In the genomic region with DNA sequence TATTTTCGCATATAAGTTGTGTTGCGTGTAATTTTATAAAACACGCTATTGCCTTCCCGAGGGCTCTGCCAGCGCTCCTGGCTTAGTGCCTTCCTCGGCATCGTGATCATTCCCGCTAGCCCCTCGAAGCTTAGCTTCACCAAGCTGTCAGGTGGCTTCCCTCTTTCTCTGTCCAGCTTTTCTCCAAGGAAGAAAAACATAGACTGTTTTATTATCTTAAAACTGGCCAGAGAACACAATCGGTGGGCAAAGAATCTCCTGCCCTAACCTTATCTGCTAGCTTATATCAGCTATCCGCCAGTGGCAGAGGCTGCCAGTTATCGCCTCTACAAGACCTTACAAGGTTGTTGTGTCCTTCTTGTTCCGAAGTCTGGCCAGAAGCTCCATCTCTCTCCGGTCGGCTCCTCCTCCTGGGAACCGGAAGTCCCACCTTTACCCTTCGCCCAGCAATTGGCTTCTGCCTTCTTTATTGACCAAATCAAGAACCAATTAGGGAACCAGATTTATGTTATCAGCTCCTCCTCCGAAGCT, we compare ENCODE assay signal across 8 mouse cellular contexts. TPM values are rescaled to one million over a fixed set of nuclear protein-coding genes. Genes with fewer than 3 reads are reported as not detected.
DNase-seq lines count a peak whose midpoint lies in the region; ATAC-seq and TF ChIP-seq lines count a peak whose summit lies in the region.

No protein-coding gene starts in this region.

- peak overlapping the region; percentile 55 for H3K4me3 ChIP-seq in heart, embryonic 11.5 days (ENCODE audit: low read depth, low read length)
- H3K4me3 ChIP-seq in kidney, postnatal 0 days (replicated peaks; ENCODE audit: low read depth, low read length) = peak overlapping the region; percentile 44
- H3K4me3 ChIP-seq in liver, embryonic 11.5 days (ENCODE audit: low read depth, low read length) = peak overlapping the region; percentile 58
- H3K4me3 ChIP-seq in stomach, embryonic 14.5 days (ENCODE audit: low read depth, low read length) = peak overlapping the region; percentile 50

- no peaks in the 10 kb centered on the region for H3K36me3 ChIP-seq in heart, embryonic 11.5 days (ENCODE audit: control insufficient read depth, insufficient read depth, low read length)
- H3K36me3 ChIP-seq in kidney, postnatal 0 days (ENCODE audit: insufficient read depth, low read length) = no peaks in the 10 kb centered on the region
- no peaks in the 10 kb centered on the region for H3K36me3 ChIP-seq in liver, embryonic 11.5 days (ENCODE audit: control insufficient read depth, insufficient read depth, low read length)
- H3K36me3 ChIP-seq in stomach, embryonic 14.5 days (ENCODE audit: control insufficient read depth, insufficient read depth, low read length) = no peaks in the 10 kb centered on the region

- peak; percentile 86 to 89 for DNase-seq in B cell, adult 2 months
- peak; percentile 98 for DNase-seq in brain, adult 2 months (ENCODE audit: low read depth, low spot score)
- DNase-seq in kidney, postnatal 0 days (ENCODE audit: low spot score) = peak; percentile 97
- peak; percentile 83 for DNase-seq in liver, embryonic 11.5 days (ENCODE audit: low spot score)
- peak; percentile 87 for DNase-seq in naive thymus-derived CD4-positive, alpha-beta T cell, adult 2 months (ENCODE audit: low read depth)

- peak overlapping the region; percentile 97 for H3K27ac ChIP-seq in heart, embryonic 11.5 days (ENCODE audit: low read depth, low read length)
- peak overlapping the region; percentile 91 for H3K27ac ChIP-seq in kidney, postnatal 0 days
- H3K27ac ChIP-seq in liver, embryonic 11.5 days (ENCODE audit: low read depth, low read length) = peak overlapping the region; percentile 99
- peak overlapping the region; percentile 90 for H3K27ac ChIP-seq in stomach, embryonic 14.5 days (ENCODE audit: low read length)

- H3K4me1 ChIP-seq in heart, embryonic 11.5 days (ENCODE audit: control insufficient read depth, insufficient read depth, low read length) = peaks cover 21% of the 10 kb centered on the region
- H3K4me1 ChIP-seq in kidney, postnatal 0 days (replicated peaks; ENCODE audit: insufficient read depth, low read length) = peaks cover 14% of the 10 kb centered on the region
- peaks cover 15% of the 10 kb centered on the region for H3K4me1 ChIP-seq in liver, embryonic 11.5 days (replicated peaks; ENCODE audit: control insufficient read depth, insufficient read depth, low read length)
- H3K4me1 ChIP-seq in stomach, embryonic 14.5 days (ENCODE audit: control insufficient read depth, insufficient read depth, low read length) = peaks cover 10% of the 10 kb centered on the region

- no peak for TF ChIP-seq CTCF in kidney, postnatal 0 days (IDR thresholded peaks at IDR 0.05; ENCODE audit: low read depth)

- H3K4me2 ChIP-seq in heart, embryonic 11.5 days = peak overlapping the region; percentile 75
- H3K4me2 ChIP-seq in kidney, postnatal 0 days (ENCODE audit: low read length) = peak overlapping the region; percentile 65
- H3K4me2 ChIP-seq in liver, embryonic 11.5 days = peak overlapping the region; percentile 88
- peak overlapping the region; percentile 83 for H3K4me2 ChIP-seq in stomach, embryonic 14.5 days (replicated peaks; ENCODE audit: low read depth, low read length)

- H3K9me3 ChIP-seq in heart, embryonic 11.5 days (replicated peaks; ENCODE audit: control insufficient read depth, low read length) = no peaks in the 10 kb centered on the region
- no peaks in the 10 kb centered on the region for H3K9me3 ChIP-seq in kidney, postnatal 0 days (replicated peaks; ENCODE audit: low read length)
- no peaks in the 10 kb centered on the region for H3K9me3 ChIP-seq in liver, embryonic 11.5 days (ENCODE audit: control insufficient read depth, low read length)
- no peaks in the 10 kb centered on the region for H3K9me3 ChIP-seq in stomach, embryonic 14.5 days (ENCODE audit: control insufficient read depth, low read depth, low read length)

- ATAC-seq in erythroblast, adult 5-6 weeks (replicated peaks; ENCODE audit: low FRiP score, poor library complexity, severe bottlenecking) = peak; percentile 80
- ATAC-seq in heart, embryonic 11.5 days (replicated peaks; ENCODE audit: insufficient number of reproducible peaks, low FRiP score, low TSS enrichment) = peak; percentile 70
- ATAC-seq in kidney, postnatal 0 days (replicated peaks; ENCODE audit: low FRiP score, low read depth) = peak; percentile 60
- peak; percentile 76 for ATAC-seq in liver, embryonic 11.5 days (replicated peaks; ENCODE audit: low FRiP score)
- ATAC-seq in stomach, embryonic 14.5 days (ENCODE audit: insufficient number of reproducible peaks, insufficient read depth, low FRiP score, low read depth) = peak; percentile 71

- 1% methylated on average over 18 of the region's 18 CpGs for WGBS in heart, embryonic 11.5 days (ENCODE audit: insufficient replicate concordance)
- 1% methylated on average over 18 of the region's 18 CpGs for WGBS in kidney, postnatal 0 days
- WGBS in liver, embryonic 11.5 days = 2% methylated on average over 18 of the region's 18 CpGs
- 2% methylated on average over 18 of the region's 18 CpGs for WGBS in stomach, embryonic 14.5 days

- peak overlapping the region; percentile 78 for H3K9ac ChIP-seq in heart, embryonic 11.5 days (ENCODE audit: low read depth, low read length)
- peak overlapping the region; percentile 64 for H3K9ac ChIP-seq in kidney, postnatal 0 days (ENCODE audit: low read depth, low read length)
- H3K9ac ChIP-seq in liver, embryonic 11.5 days (ENCODE audit: low read depth, low read length) = peak overlapping the region; percentile 76
- peak overlapping the region; percentile 52 for H3K9ac ChIP-seq in stomach, embryonic 14.5 days (replicated peaks; ENCODE audit: low read depth, low read length)

- H3K27me3 ChIP-seq in heart, embryonic 11.5 days (ENCODE audit: control insufficient read depth, insufficient read depth, low read length) = no peaks in the 10 kb centered on the region
- no peaks in the 10 kb centered on the region for H3K27me3 ChIP-seq in kidney, postnatal 0 days (ENCODE audit: insufficient read depth, low read length)
- no peaks in the 10 kb centered on the region for H3K27me3 ChIP-seq in liver, embryonic 11.5 days (replicated peaks; ENCODE audit: control insufficient read depth, insufficient read depth, low read length)
- no peaks in the 10 kb centered on the region for H3K27me3 ChIP-seq in stomach, embryonic 14.5 days (ENCODE audit: control insufficient read depth, insufficient read depth, low read length)

RNA-seq across cellular contexts. Expression of gene Ctc1, which starts 3.6 kb away (rescaled TPM):
- total RNA-seq in erythroblast, adult 5-6 weeks (2015; ENCODE audit: low replicate concordance) = 14.4 and 26.5 TPM in 2 replicates
- 6.4 and 8.9 TPM in 2 replicates for total RNA-seq in erythroblast, adult 5-6 weeks (2017; ENCODE audit: low replicate concordance)
- polyA plus RNA-seq in heart, embryonic 11.5 days (2014; fragmentation: Nextera tagmentation; extraction: Ambion mirVana) = 41.3 and 48.3 TPM in 2 replicates
- 27.6 and 27.7 TPM in 2 replicates for polyA plus RNA-seq in kidney, postnatal 0 days (2015; fragmentation: Nextera tagmentation; extraction: Ambion mirVana)
- 57.5 and 60.5 TPM in 2 replicates for polyA plus RNA-seq in liver, embryonic 11.5 days (2014; fragmentation: Nextera tagmentation; extraction: Ambion mirVana)
- polyA plus RNA-seq in stomach, embryonic 14.5 days (2014; fragmentation: Nextera tagmentation; extraction: Ambion mirVana) = 45.0 and 47.3 TPM in 2 replicates

RNA-seq across cellular contexts. Expression of gene Pfas, which starts 3.9 kb away (rescaled TPM):
- total RNA-seq in erythroblast, adult 5-6 weeks (2015; ENCODE audit: low replicate concordance) = 19.6 and 51.7 TPM in 2 replicates
- 18.3 and 36.7 TPM in 2 replicates for total RNA-seq in erythroblast, adult 5-6 weeks (2017; ENCODE audit: low replicate concordance)
- 17.3 and 24.0 TPM in 2 replicates for polyA plus RNA-seq in heart, embryonic 11.5 days (2014; fragmentation: Nextera tagmentation; extraction: Ambion mirVana)
- 20.9 and 23.3 TPM in 2 replicates for polyA plus RNA-seq in kidney, postnatal 0 days (2015; fragmentation: Nextera tagmentation; extraction: Ambion mirVana)
- polyA plus RNA-seq in liver, embryonic 11.5 days (2014; fragmentation: Nextera tagmentation; extraction: Ambion mirVana) = 60.2 and 64.9 TPM in 2 replicates
- polyA plus RNA-seq in stomach, embryonic 14.5 days (2014; fragmentation: Nextera tagmentation; extraction: Ambion mirVana) = 31.8 and 36.6 TPM in 2 replicates

RNA-seq across cellular contexts. Expression of gene Aurkb, which starts 33.3 kb away (rescaled TPM):
- total RNA-seq in erythroblast, adult 5-6 weeks (2015; ENCODE audit: low replicate concordance) = 32.9 and 35.3 TPM in 2 replicates
- 74.0 and 102 TPM in 2 replicates for total RNA-seq in erythroblast, adult 5-6 weeks (2017; ENCODE audit: low replicate concordance)
- 89.2 and 89.6 TPM in 2 replicates for polyA plus RNA-seq in heart, embryonic 11.5 days (2014; fragmentation: Nextera tagmentation; extraction: Ambion mirVana)
- polyA plus RNA-seq in kidney, postnatal 0 days (2015; fragmentation: Nextera tagmentation; extraction: Ambion mirVana) = 49.3 and 61.1 TPM in 2 replicates
- polyA plus RNA-seq in liver, embryonic 11.5 days (2014; fragmentation: Nextera tagmentation; extraction: Ambion mirVana) = 168 and 170 TPM in 2 replicates
- polyA plus RNA-seq in stomach, embryonic 14.5 days (2014; fragmentation: Nextera tagmentation; extraction: Ambion mirVana) = 147 and 153 TPM in 2 replicates

RNA-seq across cellular contexts. Expression of gene Rangrf, which starts 37.2 kb away (rescaled TPM):
- 11.5 and 18.8 TPM in 2 replicates for total RNA-seq in erythroblast, adult 5-6 weeks (2015; ENCODE audit: low replicate concordance)
- total RNA-seq in erythroblast, adult 5-6 weeks (2017; ENCODE audit: low replicate concordance) = 5.0 and 16.0 TPM in 2 replicates
- polyA plus RNA-seq in heart, embryonic 11.5 days (2014; fragmentation: Nextera tagmentation; extraction: Ambion mirVana) = 67.0 and 70.6 TPM in 2 replicates
- 55.6 and 58.3 TPM in 2 replicates for polyA plus RNA-seq in kidney, postnatal 0 days (2015; fragmentation: Nextera tagmentation; extraction: Ambion mirVana)
- 94.4 and 97.5 TPM in 2 replicates for polyA plus RNA-seq in liver, embryonic 11.5 days (2014; fragmentation: Nextera tagmentation; extraction: Ambion mirVana)
- polyA plus RNA-seq in stomach, embryonic 14.5 days (2014; fragmentation: Nextera tagmentation; extraction: Ambion mirVana) = 58.9 and 63.6 TPM in 2 replicates

RNA-seq across cellular contexts. Expression of gene Slc25a35, which starts 44.2 kb away (rescaled TPM):
- 0.84 and 8.3 TPM in 2 replicates for total RNA-seq in erythroblast, adult 5-6 weeks (2015; ENCODE audit: low replicate concordance)
- 0.94 TPM in 1 of 2 replicates, not detected in the other for total RNA-seq in erythroblast, adult 5-6 weeks (2017; ENCODE audit: low replicate concordance)
- 1.5 and 1.6 TPM in 2 replicates for polyA plus RNA-seq in heart, embryonic 11.5 days (2014; fragmentation: Nextera tagmentation; extraction: Ambion mirVana)
- 11.1 and 11.5 TPM in 2 replicates for polyA plus RNA-seq in kidney, postnatal 0 days (2015; fragmentation: Nextera tagmentation; extraction: Ambion mirVana)
- 1.4 and 1.7 TPM in 2 replicates for polyA plus RNA-seq in liver, embryonic 11.5 days (2014; fragmentation: Nextera tagmentation; extraction: Ambion mirVana)
- polyA plus RNA-seq in stomach, embryonic 14.5 days (2014; fragmentation: Nextera tagmentation; extraction: Ambion mirVana) = 4.1 and 5.4 TPM in 2 replicates

Comparison
In these comparisons a context has a peak if more than half of its experiments do, and no peak if none do; other contexts are left out.
1. Peak in every context shown above with its lines: DNase-seq, ATAC-seq, H3K4me3 ChIP-seq and H3K27ac ChIP-seq.